Mouse (Mus musculus) R1 (cell line): ENCODE results near the gene Adamts12.

Source experiments
- DNase-seq: peaks from one replicate; pipeline ENCODE4 v3.0.0-alpha.2; 2018; ENCODE audit warnings: low read depth, low spot score

Gene Adamts12

DNA sequence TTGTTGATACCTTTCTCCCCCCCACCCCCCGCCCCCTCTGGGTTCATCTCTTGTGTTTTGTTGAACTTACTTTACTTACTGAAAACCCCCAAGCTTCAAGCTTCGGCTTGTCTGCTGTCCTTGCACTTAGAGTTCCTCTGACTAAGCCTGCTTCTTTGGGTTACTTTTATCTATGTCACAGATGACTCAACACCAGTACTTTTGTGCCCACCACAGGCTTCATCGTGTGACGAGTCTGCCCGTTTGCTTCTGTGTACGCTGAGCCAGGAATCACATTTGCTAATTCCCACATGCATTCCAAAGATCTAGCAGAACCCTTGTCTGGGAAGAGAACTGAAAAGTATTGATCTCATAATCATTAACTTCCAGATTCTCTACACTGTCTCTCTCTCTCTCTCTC lies 94.8 kb downstream of the Adamts12 start:
- no peak for DNase-seq

DNA sequence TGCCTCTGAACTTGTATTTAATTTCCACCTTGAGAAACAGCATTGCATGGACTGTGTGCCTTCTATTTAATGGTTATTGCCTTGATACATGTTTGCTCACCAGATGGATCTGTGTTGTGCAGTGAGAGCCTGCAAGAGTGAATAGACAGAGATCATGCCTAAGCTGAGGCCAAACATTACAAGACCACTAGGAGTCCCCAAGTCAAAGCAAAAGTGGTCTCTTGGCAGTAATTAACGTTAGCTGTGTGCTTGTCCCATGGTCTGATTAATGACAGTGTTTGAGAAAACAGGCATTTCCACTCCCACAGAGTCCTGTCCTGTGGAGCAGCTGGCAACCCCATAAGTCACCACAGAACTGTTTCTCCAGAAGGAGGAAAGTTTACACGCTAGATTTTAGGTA lies 96.2 kb downstream of the Adamts12 start:
- no peak for DNase-seq

DNA sequence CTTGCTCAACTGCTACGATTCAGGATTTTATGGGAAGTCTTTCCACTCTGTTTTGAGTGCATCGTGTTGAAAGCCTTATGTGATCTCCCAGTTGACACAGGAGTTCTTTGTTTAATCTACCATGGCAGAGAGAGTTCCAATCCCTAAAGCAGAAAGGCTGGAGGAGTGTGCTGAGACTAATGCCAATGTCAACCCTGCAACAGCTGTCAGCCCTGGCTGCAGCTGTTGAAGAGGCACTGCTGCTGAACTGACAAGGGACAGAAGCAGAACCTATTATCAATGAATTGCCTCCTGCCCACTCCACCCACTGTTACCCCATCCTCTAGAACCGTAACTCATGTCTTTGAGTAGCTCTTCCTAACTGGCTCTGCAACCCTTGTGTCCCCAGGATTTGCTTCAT lies 101.3 kb downstream of the Adamts12 start:
- no peak for DNase-seq

DNA sequence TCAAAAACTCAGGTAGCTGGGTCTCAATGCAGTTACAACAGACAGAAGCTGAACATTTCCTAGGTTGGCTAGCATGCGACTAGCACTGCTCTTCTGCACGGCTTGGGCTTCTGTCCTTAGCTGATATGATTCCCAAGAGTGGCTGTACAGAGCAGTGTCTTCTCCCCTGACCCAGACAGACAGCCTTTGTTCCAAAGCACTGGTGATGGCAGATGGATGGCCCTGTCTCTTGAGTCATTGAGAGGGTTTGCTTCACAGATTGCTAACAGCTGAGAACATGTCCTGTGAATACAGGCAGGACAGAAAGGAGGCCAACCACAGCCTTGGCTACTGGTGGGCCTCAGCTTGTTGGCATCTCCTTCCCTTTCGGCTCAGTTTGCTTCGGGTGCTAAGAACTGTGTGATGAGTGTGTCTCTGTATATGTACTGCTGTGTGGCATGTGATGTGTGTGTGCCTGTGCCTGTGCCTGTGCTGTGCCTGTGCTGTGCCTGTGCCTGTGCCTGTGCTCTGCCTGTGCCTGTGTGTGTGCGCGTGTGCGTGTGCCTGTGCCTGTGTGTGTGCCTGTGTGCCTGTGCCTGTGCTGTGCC lies 109.4 kb downstream of the Adamts12 start:
- DNase-seq = no peak

DNA sequence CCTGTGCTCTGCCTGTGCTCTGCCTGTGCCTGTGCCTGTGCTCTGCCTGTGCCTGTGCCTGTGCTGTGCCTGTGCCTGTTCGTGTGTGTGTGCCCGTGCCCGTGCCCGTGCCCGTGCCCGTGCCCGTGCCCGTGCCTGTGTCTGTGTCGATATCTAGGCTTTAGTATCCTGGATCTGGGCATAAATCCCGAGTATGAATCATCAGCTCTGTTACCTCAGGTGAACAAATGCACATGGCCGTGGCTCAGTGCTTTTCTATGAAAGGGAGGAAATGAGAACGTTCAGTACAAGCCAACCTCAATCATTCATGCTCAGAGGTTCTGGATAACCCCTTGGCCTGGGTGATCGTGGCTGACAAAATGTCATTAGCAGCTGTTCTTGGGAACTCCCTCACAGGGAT lies 110.3 kb downstream of the Adamts12 start:
- no peak for DNase-seq

DNA sequence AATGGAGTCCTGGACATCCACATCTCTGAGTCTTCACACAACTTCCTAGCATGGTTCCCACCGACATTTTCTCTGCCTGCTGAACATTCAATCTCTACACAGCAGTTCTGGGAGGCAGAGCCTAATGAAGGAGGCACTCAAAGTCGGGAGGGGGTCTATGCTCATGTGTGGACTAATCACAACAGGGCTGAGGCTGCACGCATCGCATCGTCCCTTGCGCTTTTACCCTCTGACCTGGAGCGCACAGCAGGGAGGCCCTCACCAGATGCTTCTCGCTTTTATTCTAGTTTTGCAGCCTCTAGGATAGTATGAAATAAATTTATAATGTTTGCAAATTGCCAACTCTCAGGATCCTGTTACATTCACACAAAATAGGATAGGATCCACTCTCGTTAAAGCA lies 112.9 kb downstream of the Adamts12 start:
- no peak for DNase-seq

DNA sequence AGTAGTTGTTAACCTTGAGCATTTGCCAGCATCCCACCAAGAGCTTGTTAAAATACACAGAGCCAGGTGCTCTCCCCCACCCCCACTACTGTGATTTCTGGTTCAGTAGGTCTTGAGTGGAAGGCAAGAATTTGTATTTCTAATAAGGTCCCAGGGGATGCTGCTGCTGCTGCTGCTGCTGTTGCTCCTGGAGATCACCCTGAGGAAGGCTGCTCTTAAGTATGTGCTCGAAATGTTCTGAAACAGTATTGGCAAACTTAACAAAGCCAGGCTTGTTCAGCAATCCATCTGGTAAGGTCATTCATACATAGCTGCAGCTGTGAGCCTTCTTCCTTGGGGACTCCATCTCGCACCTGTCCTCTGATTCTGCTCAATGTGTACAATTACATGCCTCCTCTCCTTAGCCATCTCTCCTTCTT lies 115.2 kb downstream of the Adamts12 start:
- DNase-seq = no peak

DNA sequence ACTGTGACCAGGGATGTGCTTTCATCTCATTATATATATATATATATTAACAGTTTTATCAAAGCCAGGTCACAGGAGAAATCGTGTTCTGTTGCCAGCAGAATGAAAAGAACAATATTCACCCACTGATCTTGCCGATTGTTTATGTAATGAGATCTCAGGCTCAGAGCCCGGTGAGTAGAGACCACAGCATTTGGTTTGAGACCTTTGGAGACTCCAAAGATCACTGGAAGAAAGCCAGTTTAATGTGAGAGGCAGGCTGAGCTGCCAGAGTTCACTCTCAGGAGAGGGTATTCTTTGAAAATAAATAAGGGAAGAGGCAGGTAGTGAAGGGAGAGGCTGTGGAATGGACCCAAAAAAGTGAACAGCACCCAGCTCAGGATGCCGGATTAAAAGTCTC lies 122.1 kb downstream of the Adamts12 start:
- DNase-seq = no peak

DNA sequence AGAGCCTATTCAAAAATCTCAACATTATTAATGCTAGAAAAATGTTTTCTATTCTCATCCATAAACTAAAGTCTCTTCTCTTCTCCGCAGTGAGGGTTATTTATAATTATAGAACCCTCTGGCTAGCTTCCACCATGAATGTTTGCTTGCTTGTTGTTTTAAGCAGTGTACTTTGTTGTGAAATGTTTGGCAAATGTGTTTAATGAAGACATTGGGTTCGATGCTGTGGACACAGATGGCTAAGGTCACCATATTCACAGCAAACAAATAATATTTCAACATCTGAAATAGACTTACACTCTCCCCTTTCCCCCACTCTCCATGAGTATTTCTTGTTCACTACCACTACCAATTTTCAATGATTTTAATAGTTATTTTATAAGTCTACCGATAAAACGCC lies 125.9 kb downstream of the Adamts12 start:
- DNase-seq = no peak

DNA sequence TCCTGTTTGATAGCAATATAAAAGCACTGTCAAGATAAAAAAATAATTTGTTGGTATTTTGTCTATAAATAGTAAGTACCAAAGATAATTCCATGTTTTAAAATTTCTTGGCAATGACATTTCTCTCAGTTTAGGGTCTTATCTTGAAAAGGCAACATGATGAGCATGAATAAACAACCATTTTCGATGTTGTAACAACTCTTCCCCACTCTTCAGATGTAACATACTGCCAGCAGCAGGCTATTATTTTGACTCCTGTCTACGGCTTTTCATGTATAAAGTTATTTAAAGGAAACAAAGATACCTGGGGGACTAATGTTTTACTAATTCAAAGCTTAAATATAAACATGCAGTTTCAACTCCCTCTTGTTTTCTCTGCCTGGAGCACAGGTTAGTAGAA lies 128.2 kb downstream of the Adamts12 start:
- no peak for DNase-seq

DNA sequence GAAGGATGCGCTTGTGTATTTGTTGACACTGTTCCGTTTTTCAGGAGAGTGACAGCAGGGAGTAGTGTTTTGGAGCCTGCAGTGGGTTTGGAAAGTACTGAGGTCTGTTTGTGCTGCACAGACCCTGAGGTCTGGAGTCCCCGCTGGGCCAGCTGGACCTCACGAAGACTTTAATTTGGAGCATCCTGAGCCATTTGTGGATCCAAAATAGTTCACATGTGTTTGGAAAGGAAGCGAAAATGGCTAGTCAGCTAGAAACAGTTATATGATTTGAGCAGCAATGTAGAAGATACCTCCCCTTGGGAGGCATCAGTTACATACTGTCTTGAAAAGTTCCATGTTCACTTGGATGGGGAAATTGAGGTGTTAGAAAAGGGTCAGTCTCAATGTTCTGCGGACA lies 132.5 kb downstream of the Adamts12 start:
- DNase-seq = no peak

DNA sequence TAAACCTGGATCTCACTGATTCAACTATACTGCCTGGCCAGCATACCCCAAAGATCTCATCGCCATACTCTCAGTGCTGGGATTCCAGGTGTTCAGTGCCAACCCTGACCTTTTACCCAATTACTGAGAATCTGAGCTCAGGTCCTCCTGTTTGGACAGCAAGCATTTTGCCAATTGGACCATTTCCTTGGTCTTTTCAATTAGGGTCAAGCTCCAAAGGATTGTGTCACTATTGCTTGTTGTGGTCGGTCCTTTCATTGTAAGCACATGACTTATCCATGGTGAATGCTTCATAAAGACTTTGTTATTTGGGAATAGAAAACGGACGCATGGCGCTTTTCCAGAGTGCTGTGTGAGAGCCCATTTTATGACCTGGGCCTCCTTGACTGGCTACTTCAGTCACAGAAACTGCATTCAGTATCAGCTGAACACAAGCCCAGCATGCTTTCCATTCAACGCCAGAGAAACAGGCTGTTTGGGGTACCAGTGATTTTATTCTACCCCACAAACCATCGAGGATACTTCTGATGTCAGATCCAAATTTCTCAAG lies 133.7 kb downstream of the Adamts12 start:
- no peak for DNase-seq

DNA sequence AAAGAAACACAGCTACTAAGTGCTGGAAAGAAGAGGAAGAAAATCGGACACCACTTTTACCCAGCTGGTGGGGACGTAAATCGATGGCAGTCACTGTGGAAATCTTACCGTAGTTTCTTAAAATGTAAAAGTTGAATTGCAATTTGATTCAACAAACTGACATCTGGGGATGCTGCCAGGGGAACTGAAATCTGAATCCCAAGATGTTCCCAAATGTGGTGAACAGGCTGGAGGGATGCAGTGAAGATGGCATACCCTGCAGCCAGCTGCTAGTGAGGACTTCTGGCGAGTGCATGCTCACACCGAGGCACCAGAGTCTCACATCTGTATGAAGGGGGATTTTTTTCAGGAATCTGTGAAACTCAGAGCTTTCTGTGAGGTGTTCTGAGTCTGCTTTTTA lies 138.5 kb downstream of the Adamts12 start:
- no peak for DNase-seq

DNA sequence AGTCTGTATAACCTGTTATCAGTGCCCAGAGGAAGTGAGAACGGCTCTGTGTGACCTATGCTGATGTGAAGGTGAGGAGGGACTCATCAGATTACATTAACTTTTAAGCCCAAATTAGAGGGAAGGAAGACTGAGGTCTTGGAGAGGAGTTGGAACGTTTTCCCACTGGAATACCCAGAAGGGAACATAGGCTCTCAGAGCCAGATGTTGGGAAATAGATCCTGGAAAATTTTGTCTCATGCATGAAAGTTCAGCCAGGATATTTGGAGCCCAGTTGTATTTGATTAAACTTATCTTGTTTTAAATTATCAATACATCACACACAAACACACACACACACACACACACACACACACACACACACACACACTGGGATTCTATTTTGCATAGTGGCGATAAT lies 140.3 kb downstream of the Adamts12 start:
- DNase-seq = no peak

DNA sequence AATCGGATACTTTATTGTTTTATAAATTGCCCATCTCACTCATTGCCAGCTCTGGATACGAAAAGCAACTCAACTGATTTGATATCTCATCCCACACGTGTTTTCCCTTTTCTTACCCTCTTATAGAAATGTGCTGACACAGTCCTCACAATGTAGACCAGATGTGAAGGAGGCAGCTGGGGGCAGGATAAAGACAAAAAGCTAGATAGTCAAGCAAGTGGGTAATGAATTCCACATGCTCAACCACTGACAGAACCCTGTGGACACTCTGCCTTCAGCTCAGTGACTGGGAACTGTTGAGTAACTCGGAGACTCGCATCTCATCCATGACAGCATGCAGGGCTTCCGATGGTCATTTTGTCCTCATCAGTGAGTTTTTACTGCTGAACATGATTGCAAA lies 146.4 kb downstream of the Adamts12 start:
- no peak for DNase-seq

DNA sequence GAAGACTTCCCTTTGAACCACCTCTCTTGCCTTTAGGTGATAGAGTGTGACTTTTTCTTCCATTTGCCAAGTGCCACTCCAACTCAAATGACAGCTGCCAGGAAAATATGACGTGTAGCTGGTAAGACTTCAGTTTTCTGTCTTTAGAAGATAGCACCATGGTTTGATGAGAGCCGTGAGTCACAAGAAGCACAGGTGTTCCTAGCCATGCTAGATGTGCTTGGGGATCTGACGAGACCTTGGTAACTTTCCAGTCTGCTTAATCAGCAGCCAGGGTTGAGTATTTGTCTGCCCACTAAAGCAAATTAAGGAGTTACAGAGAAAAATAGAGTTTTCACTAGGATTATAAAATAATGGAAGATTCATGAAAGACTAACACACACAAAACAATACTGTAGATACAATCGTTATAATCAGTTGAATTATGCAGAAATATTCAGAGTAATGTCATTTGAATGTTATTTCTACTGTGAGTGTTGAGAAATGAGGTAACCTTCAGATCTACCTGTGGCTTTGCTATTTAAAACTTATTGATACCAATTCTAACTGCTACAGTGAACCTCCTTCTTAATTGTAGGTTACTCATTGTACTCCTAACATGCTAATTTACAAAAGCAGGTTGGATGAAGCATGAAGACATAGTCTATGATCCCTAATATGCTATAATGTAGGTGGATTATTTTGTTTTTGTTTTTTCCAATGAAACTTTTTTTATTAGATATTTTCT lies 169.5 kb downstream of the Adamts12 start:
- DNase-seq = no peak

DNA sequence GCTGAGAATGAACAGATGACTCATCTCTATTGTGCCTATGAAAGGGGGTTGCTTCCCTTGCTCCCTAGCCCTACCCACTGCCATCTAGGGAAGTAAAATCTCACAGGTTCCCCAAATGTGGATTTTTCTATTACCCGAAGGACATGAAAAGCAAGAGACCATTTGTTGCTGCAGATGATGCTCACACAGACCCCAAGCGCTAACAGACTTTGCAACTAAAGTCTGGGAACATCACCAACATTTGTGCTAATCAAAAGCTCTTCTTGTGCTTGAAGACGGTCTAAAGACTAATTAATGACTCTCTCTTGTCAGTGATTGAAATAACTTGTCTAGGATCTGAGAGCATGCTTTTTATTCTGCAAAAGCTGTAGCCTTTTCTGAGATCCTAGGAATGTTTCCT lies 175.8 kb downstream of the Adamts12 start:
- DNase-seq = no peak

DNA sequence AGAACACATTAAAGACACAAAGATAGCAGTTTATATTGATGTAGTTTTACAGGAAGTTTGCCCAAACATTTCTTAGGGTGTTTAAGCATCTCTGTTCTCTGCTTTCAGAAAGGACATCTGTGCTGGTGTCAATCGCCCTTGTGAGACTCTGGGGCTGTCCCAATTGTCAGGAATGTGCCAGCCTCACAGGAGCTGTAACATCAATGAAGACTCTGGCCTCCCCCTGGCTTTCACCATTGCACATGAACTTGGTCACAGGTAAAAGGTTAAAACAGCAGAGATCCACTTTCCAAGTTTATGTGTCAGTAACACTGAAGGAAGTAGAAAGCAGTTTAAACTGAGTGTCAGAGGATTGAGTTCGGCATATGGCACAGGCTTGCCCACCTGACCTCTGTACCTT lies 176.7 kb downstream of the Adamts12 start:
- no peak for DNase-seq

DNA sequence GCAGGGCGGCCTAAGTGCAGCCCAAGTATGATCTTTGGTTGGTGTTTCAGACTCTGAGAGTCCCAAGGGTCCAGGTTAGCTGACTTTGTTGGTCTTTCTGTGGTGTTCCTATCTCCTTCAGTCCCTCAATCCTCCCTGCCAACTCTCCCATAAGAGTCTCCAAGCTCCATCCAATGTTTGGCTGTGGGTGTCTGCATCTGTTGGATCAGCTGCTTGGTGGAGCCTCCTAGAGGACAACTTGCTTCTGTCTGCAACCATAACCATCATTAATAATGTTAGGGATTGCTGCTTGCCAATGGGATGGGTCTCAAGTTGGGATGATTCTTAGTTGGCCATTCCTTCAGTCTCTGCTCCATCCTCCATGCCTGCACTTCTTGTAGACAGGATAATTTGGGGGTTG lies 181.8 kb downstream of the Adamts12 start:
- DNase-seq = no peak

DNA sequence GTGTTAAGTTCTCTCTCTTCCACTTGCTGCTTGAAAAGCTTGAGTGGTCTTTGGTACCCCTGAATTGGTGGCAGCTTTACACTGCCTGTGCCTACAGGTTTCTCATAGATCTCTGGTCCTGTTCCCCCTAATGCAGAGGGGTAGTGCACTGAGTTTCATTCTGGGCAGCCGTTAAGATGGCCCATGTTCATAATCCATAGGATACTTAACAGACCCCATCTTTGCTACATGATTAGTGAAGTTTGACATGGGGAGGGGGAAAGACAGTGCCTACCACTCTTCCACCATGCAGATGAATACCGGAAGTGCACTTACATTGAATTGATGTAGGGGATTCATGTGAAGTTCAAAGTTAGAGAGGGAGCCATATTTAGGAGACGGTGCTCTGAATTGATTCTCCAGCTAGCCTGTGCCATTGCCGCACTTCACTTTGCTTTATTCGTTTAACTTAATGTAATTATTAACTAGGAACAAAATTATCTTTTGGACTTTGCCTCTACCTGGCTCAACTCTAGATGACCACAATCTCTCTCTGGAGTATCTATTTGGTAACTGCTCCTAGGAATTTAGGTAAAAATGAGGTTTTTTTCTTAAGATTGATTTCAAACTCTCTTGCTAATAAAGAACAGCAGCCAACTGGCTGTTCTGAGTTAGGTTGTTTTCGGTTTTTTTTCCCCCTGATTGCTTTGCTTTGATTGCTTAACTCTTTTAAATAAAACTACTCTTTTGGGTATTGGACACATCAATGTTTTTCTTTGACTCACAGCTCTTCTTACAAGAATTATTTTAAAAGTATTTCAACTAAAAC lies 214.9 kb downstream of the Adamts12 start:
- DNase-seq = no peak

DNA sequence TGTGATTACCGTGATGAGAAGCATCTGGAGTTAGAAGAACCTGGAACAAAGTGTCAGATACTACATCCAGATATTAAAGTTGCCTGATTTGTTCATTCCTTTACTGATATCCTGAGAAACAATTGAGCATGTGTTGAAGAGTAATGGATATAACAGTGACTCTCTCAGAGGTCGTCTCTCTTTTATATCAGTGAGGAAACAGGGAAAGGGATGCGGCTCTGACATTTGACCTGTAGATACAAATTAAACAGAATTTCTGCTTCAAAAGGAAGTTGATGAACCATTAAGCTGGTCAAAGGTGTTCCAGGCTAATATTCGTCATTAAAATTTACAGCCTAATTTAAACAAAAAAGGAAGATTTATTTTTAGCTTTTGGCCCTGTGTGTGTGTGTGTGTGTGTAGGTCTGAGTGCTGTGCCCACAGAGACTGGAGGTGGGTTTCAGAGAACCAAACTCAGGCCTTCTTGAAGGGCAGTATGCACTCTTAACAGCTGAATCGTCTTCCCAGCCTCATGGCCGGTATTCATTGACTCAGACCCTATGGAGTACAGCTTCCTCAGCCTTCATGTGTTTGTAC lies 216.2 kb downstream of the Adamts12 start:
- no peak for DNase-seq

DNA sequence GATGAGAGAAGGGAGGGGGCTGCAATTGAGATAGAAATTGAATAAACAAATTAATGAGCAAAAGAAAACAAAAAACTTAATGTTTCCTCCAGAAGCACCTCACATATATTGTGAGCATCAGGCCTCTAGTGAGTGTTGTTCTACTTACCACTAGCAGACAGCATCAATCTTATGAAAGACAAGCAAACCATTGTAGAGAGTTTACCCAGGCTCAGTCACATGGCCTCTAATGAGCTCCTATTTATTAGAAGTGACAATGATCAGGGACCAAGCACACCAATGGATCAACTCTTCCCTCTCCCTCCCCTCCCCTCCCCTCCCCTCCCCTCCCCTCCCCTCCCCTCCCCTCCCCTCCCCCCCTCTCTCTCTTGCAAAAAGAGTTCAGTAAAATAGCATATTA lies 218.6 kb downstream of the Adamts12 start:
- no peak for DNase-seq
